Mouse (Mus musculus) ovary, adult 18-20 months (tissue): ENCODE data around the gene Sorcs1.

Experiments used
- DNase-seq: peaks from one replicate; pipeline ENCODE4 v3.0.0; 2022; ENCODE audit warnings: low spot score, mixed read lengths

Sorcs1 gene

GRCm38 (mm10) chr19:50418962-50419720 lies 259.3 kb downstream of the Sorcs1 start:
- DNase-seq = no peak

- DNase-seq = no peak
These were observed 267.9 kb downstream of the Sorcs1 start for GRCm38 (mm10) chr19:50410561-50410960.

GRCm38 (mm10) chr19:50398341-50398740 lies 280.1 kb downstream of the Sorcs1 start:
- no peak for DNase-seq

- DNase-seq = peak; percentile 3
These were observed 282.7 kb downstream of the Sorcs1 start for GRCm38 (mm10) chr19:50395731-50396130.

- DNase-seq = no peak
These were observed 284.3 kb downstream of the Sorcs1 start for GRCm38 (mm10) chr19:50394101-50394500.

GRCm38 (mm10) chr19:50389925-50390552 lies 288.4 kb downstream of the Sorcs1 start:
- DNase-seq = no peak

GRCm38 (mm10) chr19:50378901-50379300 lies 299.5 kb downstream of the Sorcs1 start:
- DNase-seq = no peak

- DNase-seq = peak; percentile 6
These were observed 303.7 kb downstream of the Sorcs1 start for GRCm38 (mm10) chr19:50374751-50375150.

- no peak for DNase-seq
These were observed 312.0 kb downstream of the Sorcs1 start for GRCm38 (mm10) chr19:50366446-50366845.

GRCm38 (mm10) chr19:50362655-50363500 lies 315.6 kb downstream of the Sorcs1 start:
- no peak for DNase-seq

- no peak for DNase-seq
These were observed 319.9 kb downstream of the Sorcs1 start for GRCm38 (mm10) chr19:50358561-50358960.

GRCm38 (mm10) chr19:50339211-50339610 lies 339.2 kb downstream of the Sorcs1 start:
- no peak for DNase-seq

GRCm38 (mm10) chr19:50336751-50337150 lies 341.7 kb downstream of the Sorcs1 start:
- DNase-seq = no peak

GRCm38 (mm10) chr19:50331136-50331535 lies 347.3 kb downstream of the Sorcs1 start:
- no peak for DNase-seq

- no peak for DNase-seq
These were observed 350.6 kb downstream of the Sorcs1 start for GRCm38 (mm10) chr19:50327804-50328203.

- DNase-seq = no peak
These were observed 352.3 kb downstream of the Sorcs1 start for GRCm38 (mm10) chr19:50326151-50326550.

- no peak for DNase-seq
These were observed 352.8 kb downstream of the Sorcs1 start for GRCm38 (mm10) chr19:50325686-50326085.

- DNase-seq = no peak
These were observed 371.4 kb downstream of the Sorcs1 start for GRCm38 (mm10) chr19:50307046-50307445.

- no peak for DNase-seq
These were observed 384.2 kb downstream of the Sorcs1 start for GRCm38 (mm10) chr19:50294205-50294604.

- no peak for DNase-seq
These were observed 414.0 kb downstream of the Sorcs1 start for GRCm38 (mm10) chr19:50264450-50264849.

GRCm38 (mm10) chr19:50258718-50259413 lies 419.6 kb downstream of the Sorcs1 start:
- DNase-seq = no peak

GRCm38 (mm10) chr19:50220476-50220875 lies 458.0 kb downstream of the Sorcs1 start:
- DNase-seq = no peak
